Mouse (Mus musculus) left cerebral cortex, postnatal 4 days (tissue): ENCODE measurements around the gene Polr3e. TPM values are rescaled to one million over a fixed set of nuclear protein-coding genes. Genes with fewer than 3 reads are reported as not detected.
"Not testable (repeated sequence)": the region's sequence is repeated elsewhere in the genome, so short reads cannot be mapped to it uniquely, and the experiment has no call there.

ENCODE experiments used
- DNase-seq: peaks from one replicate; pipeline ENCODE4 v3.0.0-alpha.2; 2022
- intact Hi-C: fragments of 180-260 bp; cut with DNase I; formaldehyde crosslinking; loops from one replicate; pipeline ENCODE4 v1.15.1; 2025
- total RNA-seq, 2 experiments: library from RNA; stranded (reverse); gene quantifications; 2 replicates each; pipeline ENCODE4 v1.2.3; 2021

Gene Polr3e
- total RNA-seq, 2 experiments from 2014 or later, result 37.9 to 38.1 TPM

DNA sequence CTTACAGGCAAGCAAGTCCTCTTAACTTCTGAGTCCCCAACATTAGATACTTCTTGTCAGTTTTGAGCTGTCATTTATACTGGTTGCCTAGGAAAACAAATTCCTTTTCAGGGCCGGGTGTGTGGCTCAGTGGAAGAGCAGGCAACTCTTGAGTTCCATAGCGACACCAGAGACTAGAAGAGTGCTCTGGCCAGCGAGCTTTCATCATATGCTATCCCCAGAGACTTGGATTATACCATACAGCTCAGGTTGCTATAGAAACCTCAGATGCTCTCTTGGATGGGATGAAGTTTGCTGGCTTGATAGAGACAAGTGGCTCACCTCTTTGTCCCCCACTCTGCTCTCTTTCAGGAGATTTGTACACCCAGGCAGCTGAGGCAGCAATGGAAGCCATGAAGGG, 14.6 kb upstream of the Polr3e start:
- intact Hi-C loops, result no loop called here
- no peak for DNase-seq

DNA sequence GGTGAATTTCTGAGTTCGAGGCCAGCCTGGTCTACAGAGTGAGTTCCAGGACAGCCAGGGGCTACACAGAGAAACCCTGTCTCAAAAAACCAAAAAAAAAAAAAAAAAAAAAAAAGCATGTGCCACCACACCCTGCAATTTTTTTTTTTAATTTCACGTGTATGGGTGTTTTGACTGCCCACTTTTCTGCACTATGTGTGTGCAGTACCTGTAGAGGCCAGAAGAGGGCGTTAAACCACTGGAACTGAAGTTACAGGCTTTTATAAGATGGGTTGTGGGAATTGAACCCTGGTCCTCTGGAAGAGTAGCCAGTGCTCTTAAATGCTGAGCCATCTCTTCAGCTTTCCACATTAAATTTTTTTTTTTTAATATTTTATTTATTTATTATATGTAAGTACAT, 7.4 kb upstream of the Polr3e start:
- intact Hi-C loops, result loop anchor here (10.0 kb wide), 1 partner anchor 235 kb away; the partner anchor contains the start of genes Mosmo and Pdzd9
- DNase-seq, result not testable (repeated sequence)

DNA sequence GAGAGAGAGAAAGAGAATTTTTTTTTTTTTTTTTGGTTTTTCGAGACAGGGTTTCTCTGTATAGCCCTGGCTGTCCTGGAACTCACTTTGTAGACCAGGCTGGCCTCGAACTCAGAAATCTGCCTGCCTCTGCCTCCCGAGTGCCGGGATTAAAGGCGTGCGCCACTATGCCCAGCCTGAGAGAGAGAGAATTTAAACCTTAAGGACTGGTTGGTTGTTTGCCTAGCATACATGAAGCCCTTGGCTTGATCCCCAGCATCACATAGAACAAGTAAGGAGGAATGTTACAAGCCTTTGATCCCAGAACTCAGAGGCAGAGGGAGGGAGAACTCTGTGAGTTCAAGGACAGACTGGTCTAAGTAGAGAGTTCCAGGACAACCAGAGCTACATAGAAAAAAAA, 6.3 kb upstream of the Polr3e start:
- intact Hi-C loops, result loop anchor here (10.0 kb wide), 1 partner anchor 236 kb away; the partner anchor contains the start of genes Mosmo and Pdzd9
- DNase-seq, result not testable (repeated sequence)

- no peak for DNase-seq
- intact Hi-C loops, result loop anchor here (10.0 kb wide), 1 partner anchor 239 kb away; the partner anchor contains the start of genes Mosmo and Pdzd9
Measured at GRCm38 (mm10) chr7:120913332-120913731, 4.2 kb upstream of the Polr3e start.

GRCm38 (mm10) chr7:120916262-120916875, 1.2 kb upstream of the Polr3e start:
- no peak for DNase-seq
- intact Hi-C loops, result loop anchor here (2.0 to 10.0 kb wide), 2 partner anchors 82 to 242 kb away; partner anchors contain the start of genes Mosmo and Pdzd9

DNA sequence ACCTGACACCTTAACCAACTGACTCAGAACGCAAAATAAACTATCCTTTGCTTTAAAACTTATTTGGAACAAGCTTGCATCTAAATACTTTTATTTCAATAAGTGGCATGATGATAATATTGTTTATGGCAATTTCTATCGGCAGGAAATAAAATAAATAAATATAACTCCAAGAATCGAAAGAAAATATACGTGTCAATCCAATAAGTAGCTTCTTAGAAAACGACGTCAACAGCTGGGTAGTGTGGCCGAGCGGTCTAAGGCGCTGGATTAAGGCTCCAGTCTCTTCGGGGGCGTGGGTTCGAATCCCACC, 309 bp upstream of the Polr3e start:
- no peak for DNase-seq
- intact Hi-C loops, result loop anchor here (2.0 to 10.0 kb wide), 2 partner anchors 82 to 242 kb away; partner anchors contain the start of genes Mosmo and Pdzd9

DNA sequence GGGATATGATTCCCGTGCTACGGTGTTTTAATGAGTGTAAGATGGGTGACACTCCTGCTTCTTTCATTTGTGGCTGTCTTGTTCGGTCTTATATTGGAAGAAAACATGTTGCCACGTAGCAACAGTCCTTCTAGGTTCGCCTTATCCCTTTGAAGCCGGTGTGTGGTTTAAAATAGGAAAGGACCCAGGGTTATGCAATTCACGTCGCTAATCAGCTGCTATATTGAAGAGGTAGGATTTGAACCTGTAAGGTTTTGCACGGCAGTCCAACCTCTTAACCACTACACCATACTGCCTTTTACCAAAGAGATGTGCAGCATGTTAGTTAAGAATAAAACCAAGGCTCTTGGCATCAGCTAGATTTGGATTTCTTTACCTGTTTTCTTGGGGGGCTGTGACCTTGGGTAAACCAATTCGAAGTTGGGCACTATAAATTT, 1.0 kb downstream of the Polr3e start:
- intact Hi-C loops, result loop anchor here (10.0 kb wide), 1 partner anchor 244 kb away; the partner anchor contains the start of genes Mosmo and Pdzd9
- no peak for DNase-seq

DNA sequence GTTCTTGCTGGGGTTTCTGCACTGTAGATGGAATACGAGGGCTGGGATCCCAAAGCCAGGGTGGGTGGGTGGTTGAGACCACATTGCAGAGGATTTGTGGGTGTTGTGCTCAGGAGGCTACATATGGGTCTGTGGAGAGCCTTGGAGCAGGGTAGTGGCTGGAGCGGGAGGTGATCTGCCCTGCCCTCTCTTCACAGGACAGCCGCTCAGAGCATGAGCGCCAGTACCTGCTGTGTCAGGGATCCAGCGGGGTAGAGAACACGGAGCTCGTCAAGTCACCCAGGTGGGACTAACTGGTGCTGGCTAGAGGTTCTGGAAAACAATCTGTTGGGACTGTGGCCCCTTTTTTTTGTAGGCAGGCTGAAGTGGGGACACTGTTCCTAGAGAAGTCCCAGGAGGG, 15.6 kb downstream of the Polr3e start:
- no peak for DNase-seq
- intact Hi-C loops, result no loop called here

- intact Hi-C loops, result no loop called here
- no peak for DNase-seq
Measured at GRCm38 (mm10) chr7:120933680-120934195, 16.2 kb downstream of the Polr3e start.

DNA sequence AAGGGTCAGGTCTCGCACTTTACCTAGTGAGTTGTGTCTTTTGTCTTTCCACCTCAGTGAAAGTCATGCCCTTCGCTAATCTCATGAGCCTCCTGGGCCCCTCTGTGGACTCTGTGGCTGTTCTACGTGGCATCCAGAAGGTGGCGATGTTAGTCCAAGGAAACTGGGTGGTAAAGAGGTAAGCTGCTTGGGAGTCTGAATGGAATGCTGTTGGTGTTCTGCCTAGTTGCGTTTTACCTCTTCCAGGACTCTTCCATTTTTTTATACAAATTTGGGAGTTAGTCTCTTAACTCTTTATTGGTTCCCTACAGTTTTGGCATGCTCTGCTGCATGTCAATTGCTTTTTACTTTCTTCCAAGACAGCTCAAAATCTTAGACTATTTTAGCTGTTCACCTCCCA, 17.2 kb downstream of the Polr3e start:
- intact Hi-C loops, result loop anchor here (5.0 kb wide), 1 partner anchor 128 kb away; no protein-coding TSS in a partner anchor

GRCm38 (mm10) chr7:120936522-120936921, 19.0 kb downstream of the Polr3e start:
- DNase-seq, result no peak
- intact Hi-C loops, result loop anchor here (5.0 kb wide), 1 partner anchor 126 kb away; no protein-coding TSS in a partner anchor

More for the DNA sequence above, 17.2 kb downstream of the Polr3e start:
- DNase-seq, result no peak

- DNase-seq, result no peak
- intact Hi-C loops, result loop anchor here (5.0 kb wide), 1 partner anchor 124 kb away; no protein-coding TSS in a partner anchor
Measured at GRCm38 (mm10) chr7:120938206-120938605, 20.7 kb downstream of the Polr3e start.

DNA sequence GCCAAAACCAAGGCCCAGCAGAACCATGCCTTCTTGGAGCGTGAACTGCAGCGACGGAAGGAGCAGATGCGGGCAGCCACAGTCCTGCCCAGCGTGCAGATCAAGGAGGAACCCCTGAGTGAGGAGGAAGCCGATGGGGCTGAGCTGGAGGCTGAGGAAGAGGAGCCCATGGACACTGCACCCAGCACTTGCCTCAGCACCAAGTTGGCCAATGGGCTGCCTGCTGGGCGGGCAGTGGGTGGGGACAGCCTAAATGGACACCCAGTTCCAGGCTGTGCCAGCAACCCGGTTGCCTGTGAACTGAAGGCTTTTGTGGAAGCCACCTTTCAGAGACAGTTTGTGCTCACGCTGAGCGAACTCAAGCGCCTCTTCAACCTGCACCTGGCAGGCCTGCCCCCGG, 22.8 kb downstream of the Polr3e start:
- intact Hi-C loops, result no loop called here
- DNase-seq, result no peak

DNA sequence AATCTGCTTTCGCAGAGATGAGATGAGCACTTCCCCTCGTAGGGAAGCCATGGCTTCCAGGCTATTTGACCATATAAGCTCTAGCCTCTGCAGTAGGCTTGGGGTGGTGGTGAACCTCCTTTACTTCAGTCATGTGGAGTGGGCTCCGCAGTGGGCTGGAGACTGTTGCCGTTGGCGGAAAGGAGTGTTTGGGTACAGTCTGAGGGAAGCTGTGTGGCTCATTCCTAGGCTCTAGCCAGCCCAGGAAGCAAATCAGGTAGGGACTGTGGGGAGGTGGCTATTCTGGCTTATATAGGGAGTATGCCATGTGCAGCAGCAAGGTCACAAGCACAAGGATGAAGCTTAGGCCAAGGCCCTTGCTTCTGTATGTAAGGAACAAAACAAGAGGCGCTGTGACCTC, 23.7 kb downstream of the Polr3e start:
- no peak for DNase-seq
- intact Hi-C loops, result no loop called here

- DNase-seq, result no peak
- intact Hi-C loops, result no loop called here
Measured at GRCm38 (mm10) chr7:120942506-120942905, 25.0 kb downstream of the Polr3e start.

GRCm38 (mm10) chr7:120943936-120944509, 26.5 kb downstream of the Polr3e start:
- intact Hi-C loops, result no loop called here
- no peak for DNase-seq

DNA sequence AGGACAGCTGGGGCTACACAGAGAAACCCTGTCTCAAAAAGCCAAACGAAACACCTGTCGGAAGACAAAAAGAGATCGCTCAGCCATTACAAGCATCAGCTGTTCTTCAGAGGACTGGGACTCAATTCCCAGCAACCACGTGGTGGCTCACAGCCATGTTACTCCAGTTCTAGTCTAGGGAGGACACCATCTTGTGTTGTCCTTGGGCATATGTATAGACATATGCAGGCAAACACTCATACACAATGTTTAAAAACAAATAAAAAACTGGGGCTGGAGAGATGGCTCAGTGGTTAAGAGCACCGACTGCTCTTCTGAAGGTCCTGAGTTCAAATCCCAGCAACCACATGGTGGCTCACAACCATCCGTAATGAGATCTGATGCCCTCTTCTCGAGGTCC, 36.0 kb downstream of the Polr3e start:
- intact Hi-C loops, DNase-seq: not testable (repeated sequence)

GRCm38 (mm10) chr7:120960116-120960515, 42.6 kb downstream of the Polr3e start:
- no peak for DNase-seq
- intact Hi-C loops, result no loop called here

DNA sequence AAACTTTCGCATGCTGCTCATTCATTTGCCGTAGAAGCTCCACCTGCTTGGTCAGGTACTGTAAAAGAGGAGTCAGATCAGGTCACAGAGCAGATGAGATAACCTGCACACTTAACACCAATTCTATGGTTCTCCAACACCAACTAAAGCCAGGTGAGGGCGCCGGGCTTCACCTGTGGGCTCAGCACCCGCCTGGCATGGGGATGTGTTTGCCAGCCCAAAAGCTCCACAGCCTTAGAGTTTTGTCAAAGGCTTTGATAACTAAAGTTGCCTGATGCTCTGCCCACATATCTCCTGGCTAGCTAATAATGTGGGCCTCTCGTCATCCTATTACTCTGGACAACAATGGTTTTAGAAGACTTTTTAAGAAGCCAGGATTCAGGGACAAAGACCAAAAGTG, 43.1 kb downstream of the Polr3e start:
- DNase-seq, result no peak
- intact Hi-C loops, result no loop called here

GRCm38 (mm10) chr7:120961893-120962292, 44.3 kb downstream of the Polr3e start:
- intact Hi-C loops, result no loop called here
- DNase-seq, result no peak

DNA sequence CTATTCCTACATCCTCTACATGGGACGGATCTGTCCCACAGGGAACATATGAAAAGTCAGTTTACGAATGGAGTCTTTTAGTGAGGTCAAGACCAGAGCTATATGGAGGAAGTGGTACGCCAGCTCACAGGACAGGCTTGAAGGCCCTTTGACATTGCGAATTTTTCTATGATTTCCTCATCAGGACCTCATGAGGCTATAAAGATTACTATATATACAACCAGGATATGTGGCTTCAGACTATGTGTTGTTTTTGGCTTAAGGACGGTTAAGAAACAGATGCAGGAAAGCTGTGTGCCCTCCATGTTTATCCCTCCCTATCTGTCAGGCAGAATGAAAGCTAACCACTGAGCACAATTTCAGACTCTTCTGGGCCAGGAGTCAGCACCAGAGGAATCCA, 45.6 kb downstream of the Polr3e start:
- DNase-seq, result no peak
- intact Hi-C loops, result no loop called here

- no peak for DNase-seq
- intact Hi-C loops, result no loop called here
Measured at GRCm38 (mm10) chr7:120969221-120969620, 51.7 kb downstream of the Polr3e start.
